Mouse (Mus musculus): ENCODE measurements around the gene Fut8.

DNA sequence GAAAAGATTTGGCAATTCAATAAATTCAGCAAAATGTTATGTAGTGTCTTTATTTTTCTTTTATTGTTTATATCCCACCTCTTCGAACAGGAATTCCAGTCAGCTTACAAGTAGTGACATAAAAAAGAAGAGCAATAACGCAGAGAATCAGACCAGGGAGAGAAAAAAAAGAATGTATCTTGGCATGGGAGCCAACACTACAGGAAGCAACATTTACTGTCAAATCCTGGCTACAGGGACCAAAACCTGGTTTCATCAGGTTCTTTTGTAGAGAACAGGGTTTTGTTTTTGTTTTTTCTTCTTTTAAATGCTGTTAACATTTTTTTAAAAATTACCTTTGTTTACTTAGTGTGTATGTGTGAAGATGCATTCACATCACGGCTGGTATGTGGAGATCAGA is 273.7 kb downstream of the Fut8 start:
- TF ChIP-seq CTCF (IDR thresholded peaks at IDR 0.05; ENCODE audit: extremely low read depth, insufficient read length, insufficient replicate concordance, low read depth, low read length) (no peak), POLR2A (IDR thresholded peaks at IDR 0.05; ENCODE audit: low read depth, low read length) (no peak)

Data from small intestine, adult 2 months (tissue).